Mouse (Mus musculus) layer of hippocampus, postnatal 14 days (tissue): ENCODE results near the gene Med12l. TPM values are rescaled to one million over a fixed set of nuclear protein-coding genes. Genes with fewer than 3 reads are reported as not detected.

Experiments
- total RNA-seq, 2 experiments: library from RNA; stranded (reverse); gene quantifications; 2 replicates each; pipeline ENCODE4 v1.2.3; 2021

The Med12l gene
- total RNA-seq, 2 experiments from 2014 or later: 37.5 to 37.7 TPM

Other genes with a start within 250 kb of the Med12l start
- under 1 TPM; 0.81 to 0.93 TPM for gene Mindy4b-ps, start 183.5 kb upstream of the Med12l start, total RNA-seq
- 1 to 10 TPM; 3.0 to 3.1 TPM for gene Clrn1, start 120.5 kb upstream of the Med12l start, total RNA-seq
- not detected for gene Gpr171, start 96.0 kb downstream of the Med12l start, total RNA-seq
- 1 to 10 TPM; 2.8 to 3.1 TPM for gene P2ry14, start 147.8 kb downstream of the Med12l start, total RNA-seq
- gene Gpr87, start 189.3 kb downstream of the Med12l start, total RNA-seq: not detected
- gene P2ry13, start 205.1 kb downstream of the Med12l start, total RNA-seq: 10 to 100 TPM; 11.4 to 11.5 TPM